Mouse (Mus musculus) midbrain, embryonic 12.5 days (tissue): ENCODE results near the gene Ctnna2. TPM values are rescaled to one million over a fixed set of nuclear protein-coding genes. Genes with fewer than 3 reads are reported as not detected.

Experiments
- ATAC-seq: fragments of 200-750 bp; cut with Nextera tagmentation; 2 replicates; pipeline ENCODE4 v1.8.0; 2017; ENCODE audit warnings: low read depth, moderate TSS enrichment, moderate library complexity; ENCODE audit not compliant: low FRiP score
- H3K27ac ChIP-seq: fragments of 300-500 bp; sonication (generic); replicated peaks from 2 replicates; pipeline ENCODE4 v1.5.1; 2016; ENCODE audit warnings: mild to moderate bottlenecking
- H3K27me3 ChIP-seq: fragments of 300-500 bp; sonication (generic); 2 replicates; pipeline ENCODE4 v1.6.1; 2016; ENCODE audit warnings: mild to moderate bottlenecking
- H3K36me3 ChIP-seq: fragments of 300-500 bp; sonication (generic); 2 replicates; pipeline ENCODE4 v1.6.1; 2016
- H3K4me1 ChIP-seq: fragments of 300-500 bp; sonication (generic); 2 replicates; pipeline ENCODE4 v1.6.1; 2016
- H3K4me2 ChIP-seq: fragments of 300-500 bp; sonication (generic); replicated peaks from 2 replicates; pipeline ENCODE4 v1.6.1; 2016; ENCODE audit warnings: mild to moderate bottlenecking, moderate library complexity
- H3K4me3 ChIP-seq: fragments of 300-500 bp; sonication (generic); 2 replicates; pipeline ENCODE4 v1.5.1; 2016; ENCODE audit warnings: mild to moderate bottlenecking
- H3K9ac ChIP-seq: fragments of 300-500 bp; sonication (generic); replicated peaks from 2 replicates; pipeline ENCODE4 v1.6.1; 2016; ENCODE audit warnings: mild to moderate bottlenecking, moderate library complexity
- H3K9me3 ChIP-seq: fragments of 300-500 bp; sonication (generic); 2 replicates; pipeline ENCODE4 v1.6.1; 2016; ENCODE audit warnings: mild to moderate bottlenecking
- WGBS: fragments of 180-500 bp; shearing (Covaris S2); methylation state at CpG from one replicate; pipeline ENCODE4 v1.1.7; 2016; 5-methylcytosine and 5-hydroxymethylcytosine counted together
- polyA plus RNA-seq: library from polyadenylated mRNA; unstranded; fragments of >200 nt; fragmentation: Nextera tagmentation; extraction: Ambion mirVana; gene quantifications from 2 replicates; pipeline ENCODE4 v1.2.1, GENCODE M21; 2016

The Ctnna2 gene
- polyA plus RNA-seq, 1 experiment from 2014 or later: 82.0 TPM

GRCm38 (mm10) chr6:77184896-77185295 lies 794.6 kb downstream of the Ctnna2 start:
- H3K36me3 ChIP-seq: no peaks in the 10 kb centered on the region

GRCm38 (mm10) chr6:77175764-77176163 lies 803.7 kb downstream of the Ctnna2 start:
- H3K27me3 ChIP-seq: no peaks in the 10 kb centered on the region
- 83% methylated on average over 4 of the region's 4 CpGs for WGBS
- H3K9me3 ChIP-seq: no peaks in the 10 kb centered on the region
- H3K27ac ChIP-seq: no peak overlapping the region
- H3K4me1 ChIP-seq: no peaks in the 10 kb centered on the region
- ATAC-seq: no peak
- no peak overlapping the region for H3K4me2 ChIP-seq
- no peak overlapping the region for H3K9ac ChIP-seq
- H3K36me3 ChIP-seq: no peaks in the 10 kb centered on the region
- no peak overlapping the region for H3K4me3 ChIP-seq

More at GRCm38 (mm10) chr6:77184896-77185295, 794.6 kb downstream of the Ctnna2 start:
- no peak overlapping the region for H3K4me2 ChIP-seq
- H3K4me1 ChIP-seq: 0 out of 2 replicates have a peak, but pooled peaks cover 8% of the 10 kb centered on the region
- no peak for ATAC-seq
- 79% methylated on average over 2 of the region's 2 CpGs for WGBS
- no peak overlapping the region for H3K4me3 ChIP-seq
- no peaks in the 10 kb centered on the region for H3K9me3 ChIP-seq
- H3K27me3 ChIP-seq: no peaks in the 10 kb centered on the region
- H3K27ac ChIP-seq: no peak overlapping the region
- H3K9ac ChIP-seq: no peak overlapping the region

GRCm38 (mm10) chr6:77157028-77157427 lies 822.5 kb downstream of the Ctnna2 start:
- Histone ChIP-seq H3K4me2 (no peak overlapping the region), H3K27ac (no peak overlapping the region), H3K9ac (no peak overlapping the region), H3K9me3 (no peaks in the 10 kb centered on the region), H3K36me3 (no peaks in the 10 kb centered on the region), H3K27me3 (no peaks in the 10 kb centered on the region), H3K4me3 (no peak overlapping the region), H3K4me1 (no peaks in the 10 kb centered on the region)
- 88% methylated on average over 5 of the region's 5 CpGs for WGBS
- ATAC-seq: no peak

- no peaks in the 10 kb centered on the region for H3K9me3 ChIP-seq
- no peak overlapping the region for H3K27ac ChIP-seq
- H3K4me2 ChIP-seq: no peak overlapping the region
- H3K4me3 ChIP-seq: no peak overlapping the region
- WGBS: 76% methylated on average over 4 of the region's 4 CpGs
- no peaks in the 10 kb centered on the region for H3K27me3 ChIP-seq
- no peaks in the 10 kb centered on the region for H3K36me3 ChIP-seq
- no peak overlapping the region for H3K9ac ChIP-seq
- ATAC-seq: no peak
- H3K4me1 ChIP-seq: no peaks in the 10 kb centered on the region
Measured at GRCm38 (mm10) chr6:77139306-77139920, 840.1 kb downstream of the Ctnna2 start.

GRCm38 (mm10) chr6:77120926-77121325 lies 858.6 kb downstream of the Ctnna2 start:
- no peak overlapping the region for H3K27ac ChIP-seq
- no peak overlapping the region for H3K4me3 ChIP-seq
- WGBS: 87% methylated on average over 2 of the region's 2 CpGs
- H3K27me3 ChIP-seq: no peaks in the 10 kb centered on the region
- no peak overlapping the region for H3K9ac ChIP-seq
- no peaks in the 10 kb centered on the region for H3K36me3 ChIP-seq
- H3K9me3 ChIP-seq: no peaks in the 10 kb centered on the region
- H3K4me2 ChIP-seq: no peak overlapping the region
- no peak for ATAC-seq
- H3K4me1 ChIP-seq: no peaks in the 10 kb centered on the region; the same call in 1 of the 2 replicates

GRCm38 (mm10) chr6:77120510-77120909 lies 859.0 kb downstream of the Ctnna2 start:
- ATAC-seq: no peak
- Histone ChIP-seq H3K27ac (no peak overlapping the region), H3K9ac (no peak overlapping the region)

GRCm38 (mm10) chr6:77109095-77109945 lies 870.2 kb downstream of the Ctnna2 start:
- Histone ChIP-seq H3K4me3 (no peak overlapping the region), H3K27me3 (no peaks in the 10 kb centered on the region), H3K9me3 (no peaks in the 10 kb centered on the region), H3K9ac (0 out of 2 replicates have a peak overlapping the region, but pooled peaks have one; percentile 28), H3K36me3 (no peaks in the 10 kb centered on the region), H3K27ac (peak overlapping the region; percentile 39), H3K4me1 (peaks cover 4% of the 10 kb centered on the region; the same call in 1 of the 2 replicates), H3K4me2 (no peak overlapping the region)
- WGBS: 82% methylated on average over 10 of the region's 10 CpGs
- ATAC-seq: peak; percentile 47; the same call in 1 of the 2 replicates

More at GRCm38 (mm10) chr6:77120510-77120909, 859.0 kb downstream of the Ctnna2 start:
- Histone ChIP-seq H3K36me3 (no peaks in the 10 kb centered on the region), H3K4me2 (no peak overlapping the region), H3K27me3 (no peaks in the 10 kb centered on the region), H3K9me3 (no peaks in the 10 kb centered on the region), H3K4me3 (no peak overlapping the region), H3K4me1 (no peaks in the 10 kb centered on the region; the same call in 1 of the 2 replicates)
- 42% methylated on average over 5 of the region's 5 CpGs for WGBS

GRCm38 (mm10) chr6:77101047-77101446 lies 878.5 kb downstream of the Ctnna2 start:
- 44% methylated on average over 1 of the region's 1 CpGs for WGBS
- ATAC-seq: no peak
- Histone ChIP-seq H3K9ac (no peak overlapping the region), H3K9me3 (no peaks in the 10 kb centered on the region), H3K4me2 (no peak overlapping the region), H3K27me3 (no peaks in the 10 kb centered on the region), H3K4me1 (no peaks in the 10 kb centered on the region), H3K27ac (no peak overlapping the region), H3K4me3 (no peak overlapping the region), H3K36me3 (no peaks in the 10 kb centered on the region)

GRCm38 (mm10) chr6:77098540-77098939 lies 881.0 kb downstream of the Ctnna2 start:
- H3K36me3 ChIP-seq: no peaks in the 10 kb centered on the region
- no peak overlapping the region for H3K4me3 ChIP-seq
- 86% methylated on average over 1 of the region's 1 CpGs for WGBS
- no peak for ATAC-seq
- H3K4me1 ChIP-seq: no peaks in the 10 kb centered on the region
- H3K9me3 ChIP-seq: no peaks in the 10 kb centered on the region
- no peak overlapping the region for H3K27ac ChIP-seq
- H3K27me3 ChIP-seq: no peaks in the 10 kb centered on the region
- H3K9ac ChIP-seq: no peak overlapping the region
- no peak overlapping the region for H3K4me2 ChIP-seq

GRCm38 (mm10) chr6:77075396-77076376 lies 903.8 kb downstream of the Ctnna2 start:
- no peak overlapping the region for H3K27ac ChIP-seq
- H3K9me3 ChIP-seq: no peaks in the 10 kb centered on the region
- H3K4me1 ChIP-seq: no peaks in the 10 kb centered on the region
- 51% methylated on average over 14 of the region's 14 CpGs for WGBS
- no peak overlapping the region for H3K9ac ChIP-seq
- H3K36me3 ChIP-seq: no peaks in the 10 kb centered on the region
- peaks cover 8% of the 10 kb centered on the region; the same call in 1 of the 2 replicates for H3K27me3 ChIP-seq
- no peak overlapping the region for H3K4me3 ChIP-seq
- ATAC-seq: peak; percentile 88
- no peak overlapping the region for H3K4me2 ChIP-seq

GRCm38 (mm10) chr6:77069595-77069994 lies 909.9 kb downstream of the Ctnna2 start:
- 30% methylated on average over 3 of the region's 3 CpGs for WGBS
- peaks cover 3% of the 10 kb centered on the region; the same call in 1 of the 2 replicates for H3K4me1 ChIP-seq
- no peak overlapping the region for H3K27ac ChIP-seq
- peak; percentile 82 for ATAC-seq
- no peak overlapping the region for H3K4me2 ChIP-seq
- H3K9ac ChIP-seq: no peak overlapping the region
- no peaks in the 10 kb centered on the region for H3K36me3 ChIP-seq
- no peaks in the 10 kb centered on the region for H3K9me3 ChIP-seq
- no peak overlapping the region for H3K4me3 ChIP-seq
- H3K27me3 ChIP-seq: peaks cover 21% of the 10 kb centered on the region
